Mouse (Mus musculus) testis, postnatal 14 days (tissue): ENCODE results near the gene Mrpl36.

ENCODE experiments used
- DNase-seq: peaks from one replicate; pipeline ENCODE4 v3.0.0; 2021; ENCODE audit warnings: low spot score

Gene Mrpl36

GRCm38 (mm10) chr13:73327827-73328698, at the start of gene Mrpl36, which contains the start of gene Ndufs6:
Gene Mrpl36, plus strand, starts transcription at chr13:73328513.
Gene Ndufs6, minus strand, starts transcription at chr13:73328542.
- peak; percentile 93 for DNase-seq

GRCm38 (mm10) chr13:73279196-73279595, 49.1 kb upstream of the Mrpl36 start:
- DNase-seq, result no peak

GRCm38 (mm10) chr13:73282407-73282806, 45.9 kb upstream of the Mrpl36 start:
- no peak for DNase-seq

- no peak for DNase-seq
Observed at GRCm38 (mm10) chr13:73283534-73283933, 44.8 kb upstream of the Mrpl36 start.

GRCm38 (mm10) chr13:73290206-73290605, 38.1 kb upstream of the Mrpl36 start:
- DNase-seq, result no peak

GRCm38 (mm10) chr13:73291102-73291501, 37.2 kb upstream of the Mrpl36 start:
- no peak for DNase-seq

GRCm38 (mm10) chr13:73298717-73299116, 29.6 kb upstream of the Mrpl36 start:
- DNase-seq, result no peak

- DNase-seq, result no peak
Observed at GRCm38 (mm10) chr13:73299322-73299721, 29.0 kb upstream of the Mrpl36 start.

- no peak for DNase-seq
Observed at GRCm38 (mm10) chr13:73304729-73305128, 23.6 kb upstream of the Mrpl36 start.

GRCm38 (mm10) chr13:73305398-73306084, 22.8 kb upstream of the Mrpl36 start:
- DNase-seq, result no peak

GRCm38 (mm10) chr13:73306085-73306410, 22.3 kb upstream of the Mrpl36 start:
- DNase-seq, result no peak

GRCm38 (mm10) chr13:73306430-73306829, 21.9 kb upstream of the Mrpl36 start:
- DNase-seq, result no peak

- DNase-seq, result no peak
Observed at GRCm38 (mm10) chr13:73310183-73310929, 18.0 kb upstream of the Mrpl36 start.

- no peak for DNase-seq
Observed at GRCm38 (mm10) chr13:73320048-73320447, 8.3 kb upstream of the Mrpl36 start.

- DNase-seq, result no peak
Observed at GRCm38 (mm10) chr13:73322626-73323025, 5.7 kb upstream of the Mrpl36 start.

GRCm38 (mm10) chr13:73323406-73323805, 4.9 kb upstream of the Mrpl36 start:
- DNase-seq, result no peak

- DNase-seq, result peak; percentile 84
Observed at GRCm38 (mm10) chr13:73330844-73331501, 2.7 kb downstream of the Mrpl36 start.

- peak; percentile 55 for DNase-seq
Observed at GRCm38 (mm10) chr13:73331736-73332135, 3.4 kb downstream of the Mrpl36 start.

- no peak for DNase-seq
Observed at GRCm38 (mm10) chr13:73336753-73337152, 8.4 kb downstream of the Mrpl36 start.

GRCm38 (mm10) chr13:73345102-73345890, 17.0 kb downstream of the Mrpl36 start:
- DNase-seq, result no peak

GRCm38 (mm10) chr13:73346131-73346530, 17.8 kb downstream of the Mrpl36 start:
- DNase-seq, result no peak
